In genomic region chr11:109472821-109473170, GRCm38 (mm10) we compare ENCODE assay signal across 9 mouse cellular contexts. TPM values are rescaled to one million over a fixed set of nuclear protein-coding genes. Genes with fewer than 3 reads are reported as not detected.
DNase-seq lines count a peak whose midpoint lies in the region; ATAC-seq and TF ChIP-seq lines count a peak whose summit lies in the region.
"Had no signal": no experiment of that assay in that cellular context is flagged by ENCODE, and none has a peak within 500 bp of the region (broad histone marks: within the 10 kb centered on the region; RNA-seq: fewer than 3 reads in every experiment).

No protein-coding gene starts in this region.

- under 1% methylated on average over 13 of the region's 13 CpGs for WGBS in thymus, adult 2 months
- WGBS in liver, embryonic 11.5 days, result under 1% methylated on average over 12 of the region's 13 CpGs

- H3K27me3 ChIP-seq in thymus, adult 2 months (ENCODE audit: control insufficient read depth, insufficient read depth, low read length), result no peaks in the 10 kb centered on the region
- H3K27me3 ChIP-seq in liver, embryonic 11.5 days (replicated peaks; ENCODE audit: control insufficient read depth, insufficient read depth, low read length), result no peaks in the 10 kb centered on the region

- DNase-seq in gastrocnemius, adult 2 months, result no peak
- no peak for DNase-seq in gastrocnemius, adult 8-10 months (ENCODE audit: low spot score in 2 of 2)
- DNase-seq in thymus, adult 2 months, result no peak
- DNase-seq in thymus, postnatal 10 days (ENCODE audit: low spot score in 2 of 2), result no peak
- no peak for DNase-seq in liver, embryonic 11.5 days (ENCODE audit: low spot score)
- no peak for DNase-seq in spleen, postnatal 10 days (ENCODE audit: low spot score in 2 of 2)
- no peak for DNase-seq in embryo, embryonic 9.5 days (ENCODE audit: extremely low spot score)
- no peak for DNase-seq in left cerebral cortex, postnatal 10 days (ENCODE audit: extremely low spot score in 1 of 2, low spot score in 2 of 2)

- H3K36me3 ChIP-seq in thymus, adult 2 months (ENCODE audit: control insufficient read depth, insufficient read depth, low read length), result no peaks in the 10 kb centered on the region
- peaks cover 2% of the 10 kb centered on the region; the same call in 1 of the 2 replicates for H3K36me3 ChIP-seq in liver, embryonic 11.5 days (ENCODE audit: control insufficient read depth, insufficient read depth, low read length)

- no peak for TF ChIP-seq POLR2A in thymus, adult 2 months (IDR thresholded peaks at IDR 0.05; ENCODE audit: control insufficient read depth, extremely low read depth, insufficient read depth, low read length, poor library complexity)

- no peak for TF ChIP-seq CTCF in gastrocnemius, adult 2 months (IDR thresholded peaks at IDR 0.05)
- no peak for TF ChIP-seq CTCF in thymus, adult 2 months (IDR thresholded peaks at IDR 0.05; ENCODE audit: borderline replicate concordance, control insufficient read depth, extremely low read depth, insufficient read depth, low read length, poor library complexity)

- peak overlapping the region; percentile 89 for H3K27ac ChIP-seq in gastrocnemius, adult 2 months
- peak overlapping the region; percentile 80 for H3K27ac ChIP-seq in thymus, adult 2 months (ENCODE audit: control insufficient read depth, insufficient read depth, low read length)
- H3K27ac ChIP-seq in liver, embryonic 11.5 days (ENCODE audit: low read depth, low read length), result peak overlapping the region; percentile 98

- intact Hi-C loops in gastrocnemius, adult 2 months (cut with DNase I), result loop anchor here (5.0 kb wide), 1 partner anchor 100 kb away; no protein-coding TSS in a partner anchor
- intact Hi-C loops in left cerebral cortex, postnatal 10 days (cut with DNase I), result no loop called here

- no peak for ATAC-seq in liver, embryonic 11.5 days (replicated peaks; ENCODE audit: low FRiP score)

- H3K4me2 ChIP-seq in liver, embryonic 11.5 days, result peak overlapping the region; percentile 84

- H3K4me1 ChIP-seq in thymus, adult 2 months (replicated peaks; ENCODE audit: control insufficient read depth, insufficient read depth, low read length), result peaks cover 27% of the 10 kb centered on the region
- peaks cover 47% of the 10 kb centered on the region for H3K4me1 ChIP-seq in liver, embryonic 11.5 days (replicated peaks; ENCODE audit: control insufficient read depth, insufficient read depth, low read length)

- H3K9ac ChIP-seq in liver, embryonic 11.5 days (ENCODE audit: low read depth, low read length), result peak overlapping the region; percentile 97

- H3K4me3 ChIP-seq in gastrocnemius, adult 2 months, result peak overlapping the region; percentile 91
- H3K4me3 ChIP-seq in thymus, adult 2 months (ENCODE audit: control insufficient read depth, insufficient read depth, low read length), result peak overlapping the region; percentile 81
- H3K4me3 ChIP-seq in liver, embryonic 11.5 days (ENCODE audit: low read depth, low read length), result peak overlapping the region; percentile 85

- H3K9me3 ChIP-seq in liver, embryonic 11.5 days (ENCODE audit: control insufficient read depth, low read length), result no peaks in the 10 kb centered on the region

RNA-seq across cellular contexts. Expression of gene Arsg, which starts 0.4 kb away (rescaled TPM):
- total RNA-seq in gastrocnemius, adult 2 months (2021), result under 1 TPM; 0.84 to 0.86 TPM
- 1 to 10 TPM; 1.1 to 1.8 (median 1.2) TPM for total RNA-seq in gastrocnemius, adult 8-10 months (2022)
- 3.9 and 4.0 TPM in 2 replicates for polyA plus RNA-seq in thymus, adult 2 months (2012; rRNA removed)
- 5.8 and 6.2 TPM in 2 replicates for polyA plus RNA-seq in liver, embryonic 11.5 days (2014; fragmentation: Nextera tagmentation; extraction: Ambion mirVana)
- total RNA-seq in left cerebral cortex, postnatal 10 days (2021), result 1 to 10 TPM; 5.7 to 6.5 TPM

RNA-seq across cellular contexts. Expression of gene Slc16a6, which starts 0.6 kb away (rescaled TPM):
- 1 to 10 TPM; 7.4 to 9.2 TPM for total RNA-seq in gastrocnemius, adult 2 months (2021)
- total RNA-seq in gastrocnemius, adult 8-10 months (2022), result 1 to 10 TPM; 2.9 to 5.7 (median 4.0) TPM
- 9.0 and 11.2 TPM in 2 replicates for polyA plus RNA-seq in thymus, adult 2 months (2012; rRNA removed)
- 52.2 and 58.7 TPM in 2 replicates for polyA plus RNA-seq in liver, embryonic 11.5 days (2014; fragmentation: Nextera tagmentation; extraction: Ambion mirVana)
- 10 to 100 TPM; 11.7 to 12.6 TPM for total RNA-seq in left cerebral cortex, postnatal 10 days (2021)

RNA-seq across cellular contexts. Expression of gene Amz2, which starts 47.0 kb away (rescaled TPM):
- 10 to 100 TPM; 70.4 to 71.7 TPM for total RNA-seq in gastrocnemius, adult 2 months (2021)
- 10 to 100 TPM; 64.3 to 84.3 (median 72.6) TPM for total RNA-seq in gastrocnemius, adult 8-10 months (2022)
- polyA plus RNA-seq in thymus, adult 2 months (2012; rRNA removed), result 55.9 and 75.3 TPM in 2 replicates
- polyA plus RNA-seq in liver, embryonic 11.5 days (2014; fragmentation: Nextera tagmentation; extraction: Ambion mirVana), result 33.7 and 35.5 TPM in 2 replicates
- 10 to 100 TPM; 88.6 to 96.2 TPM for total RNA-seq in left cerebral cortex, postnatal 10 days (2021)

RNA-seq across cellular contexts. Expression of gene 9930022D16Rik, which starts 59.1 kb away (rescaled TPM):
- total RNA-seq in gastrocnemius, adult 2 months (2021), result not detected
- not detected for total RNA-seq in gastrocnemius, adult 8-10 months (2022)
- not detected in 2 replicates for polyA plus RNA-seq in thymus, adult 2 months (2012; rRNA removed)
- polyA plus RNA-seq in liver, embryonic 11.5 days (2014; fragmentation: Nextera tagmentation; extraction: Ambion mirVana), result not detected in 2 replicates
- not detected for total RNA-seq in left cerebral cortex, postnatal 10 days (2021)
- total RNA-seq: granulocyte monocyte progenitor cell, adult 5-6 weeks had no signal
